Mouse (Mus musculus) fat pad, adult 2 months (tissue): ENCODE measurements around the gene Ier5l.

Experiments used
- DNase-seq: peaks from one replicate; pipeline ENCODE4 v3.0.0-alpha.2; 2011; ENCODE audit warnings: low read depth, low spot score; ENCODE audit errors: extremely low read depth

Ier5l gene

GRCm38 (mm10) chr2:30470143-30470946, 3.7 kb downstream of the Ier5l start:
- DNase-seq: no peak

- no peak for DNase-seq
Observed at GRCm38 (mm10) chr2:30469796-30470142, 4.2 kb downstream of the Ier5l start.

- no peak for DNase-seq
Observed at GRCm38 (mm10) chr2:30469009-30469408, 5.0 kb downstream of the Ier5l start.

GRCm38 (mm10) chr2:30466787-30467186, 7.2 kb downstream of the Ier5l start:
- DNase-seq: no peak

GRCm38 (mm10) chr2:30464411-30464810, 9.6 kb downstream of the Ier5l start:
- no peak for DNase-seq

- no peak for DNase-seq
Observed at GRCm38 (mm10) chr2:30463904-30464330, 10.1 kb downstream of the Ier5l start.

GRCm38 (mm10) chr2:30463341-30463761, 10.7 kb downstream of the Ier5l start:
- no peak for DNase-seq

- no peak for DNase-seq
Observed at GRCm38 (mm10) chr2:30459241-30459640, 14.8 kb downstream of the Ier5l start.

GRCm38 (mm10) chr2:30458349-30458748, 15.7 kb downstream of the Ier5l start:
- no peak for DNase-seq

- DNase-seq: no peak
Observed at GRCm38 (mm10) chr2:30456104-30456980, 17.7 kb downstream of the Ier5l start.

- no peak for DNase-seq
Observed at GRCm38 (mm10) chr2:30454587-30454986, 19.4 kb downstream of the Ier5l start.

- no peak for DNase-seq
Observed at GRCm38 (mm10) chr2:30453570-30453969, 20.4 kb downstream of the Ier5l start.

GRCm38 (mm10) chr2:30451525-30451924, 22.5 kb downstream of the Ier5l start:
- DNase-seq: no peak

GRCm38 (mm10) chr2:30450530-30450929, 23.5 kb downstream of the Ier5l start:
- DNase-seq: no peak

- no peak for DNase-seq
Observed at GRCm38 (mm10) chr2:30448371-30448770, 25.6 kb downstream of the Ier5l start.

- no peak for DNase-seq
Observed at GRCm38 (mm10) chr2:30446891-30447826, 26.9 kb downstream of the Ier5l start.

- no peak for DNase-seq
Observed at GRCm38 (mm10) chr2:30445312-30445711, 28.7 kb downstream of the Ier5l start.

GRCm38 (mm10) chr2:30444450-30444849, 29.6 kb downstream of the Ier5l start:
- DNase-seq: no peak

- DNase-seq: no peak
Observed at GRCm38 (mm10) chr2:30444006-30444405, 30.0 kb downstream of the Ier5l start.

GRCm38 (mm10) chr2:30443281-30443680, 30.7 kb downstream of the Ier5l start:
- no peak for DNase-seq

GRCm38 (mm10) chr2:30442498-30442890, 31.5 kb downstream of the Ier5l start:
- no peak for DNase-seq
